Mouse (Mus musculus) limb, embryonic 13.5 days (tissue): ENCODE results near the gene Rhbdf2. TPM values are rescaled to one million over a fixed set of nuclear protein-coding genes. Genes with fewer than 3 reads are reported as not detected.
A peak's percentile ranks its signal among the peaks of the same experiment; 100 is the strongest.

Source experiments
- ATAC-seq: fragments of 200-750 bp; cut with Nextera tagmentation; 2 replicates; pipeline ENCODE4 v1.8.0; 2017; ENCODE audit warnings: low read depth, moderate number of reproducible peaks, moderate TSS enrichment; ENCODE audit not compliant: low FRiP score
- H3K27ac ChIP-seq: fragments of 300-500 bp; sonication (generic); 2 replicates; pipeline ENCODE4 v1.5.1; 2015; ENCODE audit warnings: inconsistent platforms, mild to moderate bottlenecking, moderate library complexity
- H3K27me3 ChIP-seq: fragments of 300-500 bp; sonication (generic); 2 replicates; pipeline ENCODE4 v1.6.1; 2015; ENCODE audit warnings: mild to moderate bottlenecking, inconsistent platforms
- H3K36me3 ChIP-seq: fragments of 300-500 bp; sonication (generic); 2 replicates; pipeline ENCODE4 v1.6.1; 2015; ENCODE audit warnings: inconsistent platforms, mild to moderate bottlenecking, moderate library complexity
- H3K4me1 ChIP-seq: fragments of 300-500 bp; sonication (generic); 2 replicates; pipeline ENCODE4 v1.6.1; 2015; ENCODE audit warnings: inconsistent platforms
- H3K4me2 ChIP-seq: fragments of 300-500 bp; sonication (generic); replicated peaks from 2 replicates; pipeline ENCODE4 v1.6.1; 2015; ENCODE audit warnings: inconsistent platforms, mild to moderate bottlenecking, moderate library complexity
- H3K4me3 ChIP-seq: fragments of 300-500 bp; sonication (generic); 2 replicates; pipeline ENCODE4 v1.5.1; 2015; ENCODE audit warnings: moderate library complexity, mild to moderate bottlenecking, inconsistent platforms
- H3K9ac ChIP-seq: fragments of 300-500 bp; sonication (generic); 2 replicates; pipeline ENCODE4 v1.6.1; 2015; ENCODE audit warnings: mild to moderate bottlenecking, inconsistent platforms
- H3K9me3 ChIP-seq: fragments of 300-500 bp; sonication (generic); 2 replicates; pipeline ENCODE4 v1.6.1; 2016; ENCODE audit warnings: inconsistent platforms
- WGBS: fragments of 180-500 bp; shearing (Covaris S2); methylation state at CpG from one replicate; pipeline ENCODE4 v1.1.7; 2015; 5-methylcytosine and 5-hydroxymethylcytosine counted together
- polyA plus RNA-seq: library from polyadenylated mRNA; unstranded; fragments of >200 nt; fragmentation: Nextera tagmentation; extraction: Ambion mirVana; gene quantifications from 2 replicates; pipeline ENCODE4 v1.2.1, GENCODE M21; 2015

The Rhbdf2 gene
- polyA plus RNA-seq, 1 experiment from 2014 or later: 5.1 TPM

- Histone ChIP-seq H3K27ac (no peak overlapping the region), H3K9me3 (no peaks in the 10 kb centered on the region), H3K9ac (peak overlapping the region; percentile 27; the same call in 1 of the 2 replicates), H3K36me3 (no peaks in the 10 kb centered on the region; the same call in 1 of the 2 replicates), H3K4me3 (no peak overlapping the region), H3K4me1 (peaks cover 51% of the 10 kb centered on the region), H3K4me2 (0 out of 2 replicates have a peak overlapping the region, but pooled peaks have one; percentile 2), H3K27me3 (no peaks in the 10 kb centered on the region)
- ATAC-seq: 0 out of 2 replicates have a peak, but pooled peaks have one; percentile 24
- 58% methylated on average over 12 of the region's 12 CpGs for WGBS
Observed at GRCm38 (mm10) chr11:116572756-116573543, 53.9 kb downstream of the Rhbdf2 start.

GRCm38 (mm10) chr11:116571767-116572679, 54.8 kb downstream of the Rhbdf2 start:
- Histone ChIP-seq H3K36me3 (no peaks in the 10 kb centered on the region; the same call in 1 of the 2 replicates), H3K27me3 (no peaks in the 10 kb centered on the region), H3K27ac (no peak overlapping the region), H3K9me3 (no peaks in the 10 kb centered on the region), H3K4me3 (no peak overlapping the region), H3K9ac (no peak overlapping the region), H3K4me2 (no peak overlapping the region), H3K4me1 (peaks cover 51% of the 10 kb centered on the region)
- WGBS: 73% methylated on average over 19 of the region's 19 CpGs
- no peak for ATAC-seq

DNA sequence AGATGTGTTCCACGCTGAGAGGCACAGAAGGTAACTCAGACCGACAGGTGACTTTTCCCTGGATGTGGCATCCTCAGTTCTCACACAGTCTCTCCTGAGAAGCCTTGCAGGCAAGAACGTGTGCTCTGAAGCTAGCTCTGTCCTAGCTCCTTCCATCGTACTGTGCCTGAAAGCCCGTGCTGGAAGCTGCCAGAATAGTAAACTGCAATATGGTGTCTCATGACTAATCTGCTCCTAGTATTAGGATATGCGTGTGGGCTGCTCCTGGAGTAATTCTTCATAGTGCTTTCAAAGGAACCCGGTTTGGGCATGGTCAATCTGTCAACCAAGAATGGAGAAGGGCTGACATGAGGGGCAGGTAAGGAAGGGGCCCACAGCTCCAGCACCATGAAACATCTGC, 56.0 kb downstream of the Rhbdf2 start:
- H3K9ac ChIP-seq: no peak overlapping the region

DNA sequence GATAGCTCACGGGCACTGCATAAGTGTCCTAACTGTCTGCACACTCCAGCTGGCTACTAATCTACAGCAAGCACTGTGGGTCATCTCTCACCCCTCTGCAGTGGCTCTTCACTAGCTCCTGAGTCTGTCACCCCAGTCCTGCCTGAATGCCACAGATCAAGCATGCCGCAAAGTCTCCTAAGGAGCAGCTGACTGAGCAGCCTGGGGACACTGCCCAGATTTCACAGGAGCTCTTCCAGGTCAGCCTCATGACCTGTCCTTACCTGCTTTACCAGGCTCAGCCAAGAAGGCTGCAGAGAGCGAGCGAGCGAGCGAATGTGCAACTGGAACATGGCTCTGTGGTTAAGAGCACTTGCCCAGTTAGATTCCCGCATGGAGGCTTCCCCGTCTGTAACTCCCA, 59.3 kb downstream of the Rhbdf2 start:
- no peaks in the 10 kb centered on the region; the same call in 1 of the 2 replicates for H3K36me3 ChIP-seq
- H3K27ac ChIP-seq: no peak overlapping the region
- no peak overlapping the region for H3K4me3 ChIP-seq
- no peak overlapping the region for H3K9ac ChIP-seq
- ATAC-seq: no peak
- H3K9me3 ChIP-seq: no peaks in the 10 kb centered on the region
- 83% methylated on average over 8 of the region's 8 CpGs for WGBS
- no peak overlapping the region for H3K4me2 ChIP-seq
- no peaks in the 10 kb centered on the region for H3K27me3 ChIP-seq
- peaks cover 20% of the 10 kb centered on the region; the same call in 1 of the 2 replicates for H3K4me1 ChIP-seq

More for the DNA sequence above, 56.0 kb downstream of the Rhbdf2 start:
- no peak overlapping the region for H3K27ac ChIP-seq
- no peak overlapping the region for H3K4me3 ChIP-seq
- WGBS: 82% methylated on average over 7 of the region's 7 CpGs
- no peak for ATAC-seq
- no peaks in the 10 kb centered on the region for H3K27me3 ChIP-seq
- H3K4me1 ChIP-seq: peaks cover 42% of the 10 kb centered on the region
- H3K4me2 ChIP-seq: no peak overlapping the region
- no peaks in the 10 kb centered on the region for H3K9me3 ChIP-seq
- no peaks in the 10 kb centered on the region; the same call in 1 of the 2 replicates for H3K36me3 ChIP-seq

DNA sequence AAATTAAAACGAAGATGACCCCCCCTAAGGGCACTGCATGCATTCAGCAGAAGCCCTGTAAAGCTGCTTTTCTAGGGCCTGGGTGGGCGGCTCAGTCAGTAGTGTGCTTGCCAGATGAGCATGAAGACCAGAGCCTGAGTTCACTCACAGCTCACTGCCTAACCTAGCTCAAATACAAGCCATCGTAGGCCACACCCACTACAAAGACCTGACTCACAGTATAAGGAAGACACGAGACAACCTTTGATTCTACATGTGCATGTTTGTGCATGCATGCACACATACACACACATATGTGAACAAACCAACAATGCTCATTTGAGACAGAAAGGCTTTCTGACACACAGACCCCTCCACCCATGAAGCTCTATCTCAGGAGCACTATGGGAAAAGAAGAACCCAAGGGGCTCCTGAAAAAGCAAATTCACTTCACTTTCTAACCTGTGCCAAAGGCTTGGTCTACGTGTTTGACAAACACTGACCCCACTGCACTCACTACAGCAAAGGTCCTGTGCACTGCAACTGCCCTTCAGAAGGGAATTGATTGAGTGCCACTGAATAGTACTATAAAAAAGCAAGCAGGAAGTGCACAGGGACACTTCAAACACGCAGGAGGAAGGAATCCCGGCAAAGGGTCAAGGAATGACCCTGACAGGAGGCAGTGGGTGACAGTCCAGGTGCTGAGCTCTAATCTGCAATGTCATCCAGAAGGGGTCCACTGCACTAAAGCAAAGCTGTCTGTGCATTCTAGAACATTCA, 61.4 kb downstream of the Rhbdf2 start:
- H3K36me3 ChIP-seq: no peaks in the 10 kb centered on the region
- no peak overlapping the region for H3K4me3 ChIP-seq
- H3K9ac ChIP-seq: no peak overlapping the region
- no peak for ATAC-seq
- H3K27ac ChIP-seq: no peak overlapping the region
- WGBS: 39% methylated on average over 7 of the region's 7 CpGs
- H3K9me3 ChIP-seq: no peaks in the 10 kb centered on the region
- H3K27me3 ChIP-seq: no peaks in the 10 kb centered on the region
- peaks cover 13% of the 10 kb centered on the region; the same call in 1 of the 2 replicates for H3K4me1 ChIP-seq
- no peak overlapping the region for H3K4me2 ChIP-seq

GRCm38 (mm10) chr11:116556308-116556707, 70.5 kb downstream of the Rhbdf2 start:
- Histone ChIP-seq H3K4me2 (no peak overlapping the region), H3K27ac (no peak overlapping the region), H3K36me3 (peaks cover 3% of the 10 kb centered on the region; the same call in 1 of the 2 replicates), H3K4me3 (no peak overlapping the region), H3K9ac (no peak overlapping the region), H3K4me1 (peaks cover 39% of the 10 kb centered on the region), H3K27me3 (no peaks in the 10 kb centered on the region), H3K9me3 (no peaks in the 10 kb centered on the region)
- 55% methylated on average over 6 of the region's 6 CpGs for WGBS
- ATAC-seq: no peak

- Histone ChIP-seq H3K9ac (no peak overlapping the region), H3K9me3 (no peaks in the 10 kb centered on the region), H3K36me3 (peaks cover 3% of the 10 kb centered on the region; the same call in 1 of the 2 replicates), H3K27ac (no peak overlapping the region; the same call in 1 of the 2 replicates), H3K4me2 (no peak overlapping the region), H3K27me3 (no peaks in the 10 kb centered on the region), H3K4me1 (peaks cover 46% of the 10 kb centered on the region), H3K4me3 (no peak overlapping the region)
- ATAC-seq: no peak
- 73% methylated on average over 1 of the region's 1 CpGs for WGBS
Observed at GRCm38 (mm10) chr11:116555572-116555971, 71.2 kb downstream of the Rhbdf2 start.

DNA sequence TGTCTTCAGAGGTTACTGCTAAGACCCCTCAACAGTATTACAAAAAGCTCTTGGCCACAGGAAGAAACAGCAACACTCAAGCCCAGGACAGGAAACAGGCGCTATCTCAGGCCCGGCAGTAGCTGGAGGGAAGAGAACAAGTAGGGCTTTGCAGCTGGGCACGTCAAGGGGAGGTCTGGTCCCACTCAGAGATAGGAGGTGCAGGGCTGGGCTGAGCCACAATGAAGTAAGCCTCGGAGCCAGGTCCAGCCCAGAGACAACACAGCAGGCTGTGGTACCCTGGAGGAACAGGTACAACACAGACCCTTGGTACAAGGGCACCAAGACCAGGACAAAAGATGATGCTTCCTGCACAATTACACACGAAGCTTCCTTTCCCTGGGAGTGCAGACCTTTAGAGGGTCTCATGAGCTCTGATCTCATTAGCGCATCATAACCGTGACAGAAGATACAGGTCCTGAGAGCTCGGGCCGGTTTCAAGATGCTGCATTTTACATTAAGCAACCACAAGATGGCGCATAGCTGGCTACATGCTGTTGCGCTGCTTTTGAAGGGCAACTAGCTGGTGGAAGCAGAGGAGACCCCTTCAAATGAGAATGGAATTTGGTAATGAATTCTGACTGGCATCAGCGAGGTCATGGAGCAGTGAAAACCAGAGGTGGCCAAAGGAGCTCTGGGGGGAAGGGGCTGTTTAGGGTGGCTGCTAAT, 72.5 kb downstream of the Rhbdf2 start:
- H3K27me3 ChIP-seq: no peaks in the 10 kb centered on the region
- H3K4me1 ChIP-seq: peaks cover 54% of the 10 kb centered on the region
- peaks cover 3% of the 10 kb centered on the region; the same call in 1 of the 2 replicates for H3K36me3 ChIP-seq
- no peak overlapping the region; the same call in 1 of the 2 replicates for H3K9ac ChIP-seq
- ATAC-seq: no peak
- no peak overlapping the region for H3K4me2 ChIP-seq
- no peak overlapping the region for H3K27ac ChIP-seq
- no peak overlapping the region for H3K4me3 ChIP-seq
- 46% methylated on average over 12 of the region's 12 CpGs for WGBS
- no peaks in the 10 kb centered on the region for H3K9me3 ChIP-seq

- no peak for ATAC-seq
- no peak overlapping the region for H3K9ac ChIP-seq
- WGBS: 56% methylated on average over 1 of the region's 1 CpGs
- no peak overlapping the region for H3K4me2 ChIP-seq
- no peaks in the 10 kb centered on the region for H3K9me3 ChIP-seq
- H3K4me1 ChIP-seq: peaks cover 43% of the 10 kb centered on the region
- peaks cover 18% of the 10 kb centered on the region for H3K36me3 ChIP-seq
- no peaks in the 10 kb centered on the region for H3K27me3 ChIP-seq
- H3K27ac ChIP-seq: no peak overlapping the region
- no peak overlapping the region for H3K4me3 ChIP-seq
Observed at GRCm38 (mm10) chr11:116552194-116552593, 74.6 kb downstream of the Rhbdf2 start.

GRCm38 (mm10) chr11:116550748-116551147, 76.1 kb downstream of the Rhbdf2 start:
- Histone ChIP-seq H3K36me3 (peaks cover 33% of the 10 kb centered on the region), H3K4me1 (peaks cover 36% of the 10 kb centered on the region), H3K9ac (no peak overlapping the region), H3K4me3 (no peak overlapping the region), H3K27me3 (no peaks in the 10 kb centered on the region), H3K4me2 (no peak overlapping the region), H3K9me3 (no peaks in the 10 kb centered on the region), H3K27ac (no peak overlapping the region)
- 41% methylated on average over 7 of the region's 7 CpGs for WGBS
- no peak for ATAC-seq
